Mouse (Mus musculus) E14TG2a.4 (cell line): ENCODE data around the gene Immp2l.

Source experiments
- H3K27me3 ChIP-seq: 2 replicates; pipeline ENCODE4 v1.6.1; 2014; ENCODE audit warnings: low read length, control low read depth; ENCODE audit not compliant: insufficient read depth
- H3K36me3 ChIP-seq: 2 replicates; pipeline ENCODE4 v1.6.1; 2014; ENCODE audit warnings: low read length, control low read depth; ENCODE audit not compliant: insufficient read depth
- H3K4me1 ChIP-seq: replicated peaks from 2 replicates; pipeline ENCODE4 v1.6.1; 2014; ENCODE audit warnings: low read depth, low read length, control low read depth
- H3K4me3 ChIP-seq: replicated peaks from 2 replicates; pipeline ENCODE4 v1.5.1; 2014; ENCODE audit warnings: mild to moderate bottlenecking, low read length
- H3K9me3 ChIP-seq: 2 replicates; pipeline ENCODE4 v1.6.1; 2014; ENCODE audit warnings: low read length, control low read depth
- CTCF ChIP-seq: conservative IDR thresholded peaks from 2 replicates; pipeline ENCODE4 v1.5.1; 2014; ENCODE audit warnings: low read length
- NANOG ChIP-seq: IDR thresholded peaks from 2 replicates; pipeline ENCODE4 v1.6.1; 2014; ENCODE audit warnings: borderline replicate concordance, low read length, mixed read lengths
- POU5F1 ChIP-seq: IDR thresholded peaks from 2 replicates; pipeline ENCODE4 v1.6.1; 2014; ENCODE audit warnings: low read length, borderline replicate concordance

Immp2l gene

DNA sequence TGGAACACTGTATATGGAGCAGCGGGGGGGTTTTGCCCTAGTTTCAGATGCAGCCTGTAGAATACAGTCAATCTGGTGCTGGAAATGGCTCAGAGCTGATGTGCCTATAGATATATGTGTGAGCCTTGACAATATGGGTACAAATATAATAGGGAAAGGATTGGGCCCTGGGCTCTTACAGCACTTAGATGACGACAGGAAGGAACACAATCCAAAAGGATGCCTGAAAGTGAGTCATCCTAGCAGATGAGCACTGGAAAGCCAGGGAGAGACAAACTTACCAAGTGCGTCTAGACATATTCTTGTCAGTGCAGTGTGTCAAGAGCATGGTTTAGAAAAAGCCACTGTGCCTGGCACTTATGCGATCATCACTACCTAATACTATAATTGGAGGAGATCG is 516.1 kb downstream of the Immp2l start:
- Histone ChIP-seq H3K4me3 (no peak overlapping the region), H3K9me3 (no peaks in the 10 kb centered on the region), H3K4me1 (no peaks in the 10 kb centered on the region), H3K36me3 (no peaks in the 10 kb centered on the region), H3K27me3 (no peaks in the 10 kb centered on the region)
- TF ChIP-seq CTCF (no peak), NANOG (no peak), POU5F1 (no peak)

DNA sequence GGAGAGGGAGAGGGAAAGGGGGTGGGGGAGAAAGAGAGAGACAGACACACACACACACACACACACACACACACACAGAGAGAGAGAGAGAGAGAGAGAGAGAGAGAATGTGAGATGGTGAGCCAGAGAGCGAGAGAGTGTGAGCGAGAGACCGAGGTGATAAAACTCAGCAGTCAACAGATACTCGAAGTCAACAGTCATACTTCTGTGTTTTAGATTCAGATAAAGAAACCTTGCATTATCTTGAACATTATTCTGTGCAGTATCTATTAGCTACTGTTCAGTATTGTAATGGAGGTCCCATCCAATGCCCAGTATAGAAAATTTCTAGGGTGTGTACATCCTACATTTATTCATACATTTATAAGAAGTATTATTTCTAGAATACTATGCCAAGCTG is 527.7 kb downstream of the Immp2l start:
- TF ChIP-seq CTCF: no peak
- no peak for TF ChIP-seq NANOG
- no peak for TF ChIP-seq POU5F1
- Histone ChIP-seq H3K36me3 (no peaks in the 10 kb centered on the region), H3K4me3 (no peak overlapping the region), H3K27me3 (no peaks in the 10 kb centered on the region), H3K4me1 (peaks cover 14% of the 10 kb centered on the region), H3K9me3 (no peaks in the 10 kb centered on the region)

DNA sequence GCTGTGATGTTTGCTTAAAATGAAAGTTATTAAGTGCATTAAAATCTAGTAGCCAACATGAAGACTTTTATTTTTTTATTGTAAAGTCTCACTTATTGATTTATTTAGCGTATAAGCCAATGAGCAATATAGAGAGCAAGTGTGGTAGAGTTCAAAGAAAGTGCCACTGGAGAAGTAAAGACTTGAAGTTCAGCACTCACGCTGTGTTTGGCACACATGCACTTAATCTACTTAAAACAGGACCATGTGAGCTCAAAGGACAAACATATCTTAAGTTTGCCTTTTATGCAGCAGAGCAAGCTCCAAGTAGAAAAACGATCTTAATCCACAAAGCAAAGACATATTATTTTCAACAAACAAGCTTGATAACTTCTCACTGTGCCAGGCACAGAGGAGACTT is 533.9 kb downstream of the Immp2l start:
- Histone ChIP-seq H3K27me3 (no peaks in the 10 kb centered on the region), H3K36me3 (no peaks in the 10 kb centered on the region), H3K9me3 (peaks cover 13% of the 10 kb centered on the region; the same call in 1 of the 2 replicates), H3K4me1 (peaks cover 43% of the 10 kb centered on the region), H3K4me3 (no peak overlapping the region)
- TF ChIP-seq POU5F1 (no peak), NANOG (no peak), CTCF (no peak)

DNA sequence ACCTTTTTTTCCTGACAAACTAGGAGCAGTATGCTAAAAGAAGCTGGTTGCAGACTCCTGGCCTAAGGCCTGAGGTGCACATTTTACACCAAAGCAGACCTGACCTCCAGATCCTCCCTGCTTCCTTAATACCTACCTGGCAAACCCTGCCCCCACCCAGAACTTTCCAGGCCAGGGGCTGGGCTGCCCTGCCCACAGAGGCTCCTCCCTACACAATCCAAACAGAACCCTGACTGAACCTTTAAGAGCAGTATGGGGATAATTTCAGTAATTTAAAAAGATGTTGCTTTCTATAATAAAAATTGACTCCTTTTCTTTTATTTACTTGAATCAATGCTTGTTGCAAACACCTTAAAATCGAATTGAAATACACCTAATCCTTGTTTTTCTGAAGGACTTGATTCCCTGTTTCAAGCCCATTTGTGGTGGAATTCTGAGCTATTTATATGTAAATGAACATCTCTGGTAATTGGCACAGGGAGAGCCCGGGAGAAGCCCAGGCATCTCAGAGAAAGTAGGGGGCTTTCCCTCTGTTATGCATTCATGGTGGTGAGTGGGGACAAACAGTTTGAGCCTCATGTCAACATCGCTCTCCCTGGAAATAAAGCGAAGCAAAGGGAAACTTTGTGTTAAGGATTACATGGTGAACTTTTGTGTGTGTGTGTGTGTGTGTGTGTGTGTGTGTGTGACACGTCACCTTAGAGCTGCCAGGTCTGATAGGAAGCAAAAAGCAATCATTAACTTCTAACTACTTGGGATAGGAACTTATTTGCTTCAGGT is 535.3 kb downstream of the Immp2l start:
- no peaks in the 10 kb centered on the region for H3K36me3 ChIP-seq
- H3K9me3 ChIP-seq: peaks cover 13% of the 10 kb centered on the region; the same call in 1 of the 2 replicates
- H3K4me3 ChIP-seq: no peak overlapping the region
- peaks cover 55% of the 10 kb centered on the region for H3K4me1 ChIP-seq
- no peaks in the 10 kb centered on the region for H3K27me3 ChIP-seq
- no peak for TF ChIP-seq NANOG

DNA sequence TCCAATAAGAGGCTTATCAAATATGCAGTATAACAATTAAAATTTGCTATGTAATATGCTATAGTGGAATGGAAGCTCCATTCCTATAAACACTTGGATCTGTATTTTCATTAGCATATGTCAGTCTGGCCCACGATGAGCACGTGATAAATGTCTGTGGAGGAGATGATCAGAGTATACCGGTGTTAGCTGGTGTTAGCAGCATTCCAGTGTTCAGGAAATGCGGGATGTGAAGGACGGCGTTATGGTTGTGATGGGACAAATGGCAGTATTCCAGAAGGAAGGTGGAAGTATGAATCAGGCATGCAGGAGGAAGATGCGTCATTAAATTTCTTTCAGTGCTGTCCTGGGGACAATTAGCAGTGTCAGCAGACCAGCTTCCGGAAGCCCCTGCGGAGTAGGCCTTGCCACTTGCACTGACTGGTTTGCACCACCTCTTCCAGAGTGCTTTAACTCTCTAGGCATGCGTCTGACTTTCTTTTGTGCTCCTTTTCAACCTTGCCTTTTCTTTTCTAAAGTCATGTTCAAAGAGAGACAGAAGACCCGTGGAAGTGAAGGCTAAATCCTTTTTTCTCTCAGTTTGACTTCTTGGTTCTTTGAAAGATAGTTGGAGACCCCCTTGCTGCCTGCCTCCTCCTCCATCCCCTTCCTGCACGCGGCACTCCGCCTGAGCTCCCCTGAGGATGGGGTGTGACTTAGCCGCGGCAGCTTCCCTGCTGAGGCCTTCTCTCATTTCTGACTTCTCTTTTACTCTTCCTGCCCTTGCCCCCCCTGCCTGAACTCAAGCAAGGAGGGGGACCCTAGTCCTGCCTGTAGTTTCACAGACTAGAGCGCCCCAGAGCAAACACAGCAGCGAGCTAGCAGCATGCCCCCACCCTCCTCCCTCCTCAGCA is 541.9 kb downstream of the Immp2l start:
- TF ChIP-seq NANOG (peak; percentile 17; the same call in 1 of the 2 replicates), CTCF (no peak)
- Histone ChIP-seq H3K9me3 (no peaks in the 10 kb centered on the region), H3K4me1 (peaks cover 40% of the 10 kb centered on the region), H3K36me3 (no peaks in the 10 kb centered on the region), H3K4me3 (peak overlapping the region; percentile 46), H3K27me3 (no peaks in the 10 kb centered on the region)

DNA sequence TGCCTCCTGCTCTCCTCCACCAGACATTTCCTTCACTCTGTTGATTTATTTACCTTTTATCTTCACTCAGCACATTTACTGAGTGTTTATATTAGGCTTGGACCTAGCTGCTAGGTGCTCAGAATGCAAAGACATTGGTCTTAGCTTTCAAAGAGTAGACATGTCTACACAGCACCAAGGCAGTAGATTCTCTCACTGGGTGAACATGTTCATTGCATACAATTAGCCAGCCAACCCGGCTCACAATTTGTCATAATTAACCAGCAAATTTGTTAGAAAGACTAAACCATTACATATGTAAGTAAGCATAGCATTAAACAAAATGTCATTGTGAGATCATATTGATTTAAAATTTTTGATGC is 542.5 kb downstream of the Immp2l start:
- no peak for TF ChIP-seq NANOG
- TF ChIP-seq POU5F1: no peak
- TF ChIP-seq CTCF: no peak
- Histone ChIP-seq H3K9me3 (no peaks in the 10 kb centered on the region), H3K4me1 (peaks cover 35% of the 10 kb centered on the region), H3K4me3 (peak overlapping the region; percentile 46), H3K27me3 (no peaks in the 10 kb centered on the region), H3K36me3 (no peaks in the 10 kb centered on the region)

DNA sequence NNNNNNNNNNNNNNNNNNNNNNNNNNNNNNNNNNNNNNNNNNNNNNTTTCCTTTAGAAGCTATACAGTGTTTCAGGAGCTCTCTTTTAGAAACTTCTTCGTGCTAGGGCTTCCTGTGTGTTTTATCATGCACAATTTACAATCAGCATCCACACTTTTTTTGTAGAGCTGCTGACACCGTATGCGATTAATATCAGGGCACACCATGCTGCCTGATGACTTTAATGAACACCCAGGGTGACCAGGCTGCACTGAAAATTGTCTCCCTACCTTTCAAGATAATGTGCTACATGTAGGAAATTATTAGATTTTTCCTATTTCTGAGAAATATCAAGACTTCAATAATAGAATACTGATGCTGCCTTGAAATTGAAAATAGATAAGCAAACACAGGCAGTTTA is 549.9 kb downstream of the Immp2l start:
- Histone ChIP-seq H3K36me3 (no peaks in the 10 kb centered on the region), H3K9me3 (no peaks in the 10 kb centered on the region), H3K4me1 (no peaks in the 10 kb centered on the region), H3K4me3 (no peak overlapping the region), H3K27me3 (no peaks in the 10 kb centered on the region)
- TF ChIP-seq CTCF (no peak), NANOG (no peak), POU5F1 (no peak)

DNA sequence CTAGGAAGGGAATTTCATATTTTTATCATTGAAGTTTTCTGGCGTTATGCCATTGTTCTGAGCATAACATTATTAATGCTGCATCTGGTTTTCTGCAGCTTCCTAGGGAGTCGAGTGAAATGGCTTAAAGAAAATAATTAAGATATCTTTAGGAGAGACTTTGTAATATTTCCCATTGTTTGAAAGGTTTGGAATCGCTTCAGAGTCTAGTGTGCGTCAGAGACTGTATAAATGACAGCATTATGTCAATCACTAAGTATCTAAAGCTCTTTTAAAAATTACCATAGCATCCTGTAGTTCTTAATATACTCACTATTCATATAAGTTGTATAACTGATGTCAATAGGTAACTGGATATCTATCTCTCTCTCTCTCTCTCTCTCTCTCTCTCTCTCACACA is 551.3 kb downstream of the Immp2l start:
- Histone ChIP-seq H3K4me3 (no peak overlapping the region), H3K9me3 (no peaks in the 10 kb centered on the region), H3K4me1 (no peaks in the 10 kb centered on the region), H3K27me3 (no peaks in the 10 kb centered on the region), H3K36me3 (no peaks in the 10 kb centered on the region)
- TF ChIP-seq NANOG (no peak), CTCF (no peak), POU5F1 (no peak)
